Mouse (Mus musculus) brain, embryonic 14.5 days (tissue): ENCODE results near the gene Mepce. TPM values are rescaled to one million over a fixed set of nuclear protein-coding genes. Genes with fewer than 3 reads are reported as not detected.
"Not testable (repeated sequence)": the region's sequence is repeated elsewhere in the genome, so short reads cannot be mapped to it uniquely, and the experiment has no call there.

Source experiments
- DNase-seq: peaks from one replicate; pipeline ENCODE4 v3.0.0-alpha.2; 2011; ENCODE audit warnings: low read depth
- CTCF ChIP-seq: fragments of 200-500 bp; IDR thresholded peaks from 2 replicates; pipeline ENCODE4 v1.5.1; 2012; ENCODE audit warnings: inconsistent platforms, mild to moderate bottlenecking, moderate library complexity, borderline replicate concordance; ENCODE audit not compliant: insufficient read depth, insufficient read length; ENCODE audit errors: extremely low read depth
- POLR2A ChIP-seq: fragments of 200-500 bp; IDR thresholded peaks from 2 replicates; pipeline ENCODE4 v1.6.1; 2012; ENCODE audit warnings: mild to moderate bottlenecking, inconsistent platforms, borderline replicate concordance; ENCODE audit not compliant: poor library complexity, insufficient read depth, insufficient read length, severe bottlenecking; ENCODE audit errors: extremely low read depth
- polyA plus RNA-seq: library from polyadenylated mRNA; depleted of rRNA; stranded (reverse); fragments of >200 nt; gene quantifications from 2 replicates; pipeline ENCODE4 v1.2.3, GENCODE M21; 2012

The Mepce gene
- polyA plus RNA-seq, 1 experiment = 38.5 TPM

- DNase-seq = no peak
- TF ChIP-seq CTCF (no peak), POLR2A (no peak)
Measured at GRCm38 (mm10) chr5:137753111-137753832, 34.2 kb downstream of the Mepce start.

- DNase-seq = no peak
- no peak for TF ChIP-seq CTCF
- no peak for TF ChIP-seq POLR2A
Measured at GRCm38 (mm10) chr5:137751988-137752387, 35.5 kb downstream of the Mepce start.

GRCm38 (mm10) chr5:137751221-137751887 is 36.1 kb downstream of the Mepce start:
- TF ChIP-seq CTCF (no peak), POLR2A (no peak)
- no peak for DNase-seq

GRCm38 (mm10) chr5:137750212-137750611 is 37.2 kb downstream of the Mepce start:
- DNase-seq = not testable (repeated sequence)

- no peak for DNase-seq
- TF ChIP-seq POLR2A (no peak), CTCF (no peak)
Measured at GRCm38 (mm10) chr5:137749196-137749836, 38.1 kb downstream of the Mepce start.

- TF ChIP-seq POLR2A = no peak
- TF ChIP-seq CTCF = no peak
- DNase-seq = no peak
Measured at GRCm38 (mm10) chr5:137748130-137748770, 39.2 kb downstream of the Mepce start.

- peak; percentile 62 for DNase-seq
- no peak for TF ChIP-seq CTCF
- no peak for TF ChIP-seq POLR2A
Measured at GRCm38 (mm10) chr5:137747326-137747961, 40.0 kb downstream of the Mepce start.

- DNase-seq = no peak
- TF ChIP-seq POLR2A (no peak), CTCF (no peak)
Measured at GRCm38 (mm10) chr5:137746851-137747325, 40.6 kb downstream of the Mepce start.

- peak; percentile 71 for DNase-seq
- no peak for TF ChIP-seq CTCF
- TF ChIP-seq POLR2A = no peak
Measured at GRCm38 (mm10) chr5:137746282-137746850, 41.1 kb downstream of the Mepce start.

GRCm38 (mm10) chr5:137745214-137746171 is 42.0 kb downstream of the Mepce start, which contains the start of gene Tsc22d4:
Tsc22d4 (plus strand) TSS chr5:137745730.
- no peak for TF ChIP-seq POLR2A
- TF ChIP-seq CTCF = no peak
- DNase-seq = peak; percentile 98
